Mouse (Mus musculus) hindbrain, embryonic 14.5 days (tissue): ENCODE measurements around the gene Slc25a48. TPM values are rescaled to one million over a fixed set of nuclear protein-coding genes. Genes with fewer than 3 reads are reported as not detected.

Source experiments
- ATAC-seq: fragments of 200-750 bp; cut with Nextera tagmentation; 2 replicates; pipeline ENCODE4 v1.8.0; 2017; ENCODE audit warnings: moderate number of reproducible peaks, mild to moderate bottlenecking, moderate TSS enrichment, moderate library complexity; ENCODE audit not compliant: low FRiP score
- DNase-seq: peaks from one replicate; pipeline ENCODE4 v3.0.0-alpha.2; 2015; ENCODE audit warnings: low spot score
- H3K27ac ChIP-seq: fragments of 300-500 bp; sonication (generic); 2 replicates; pipeline ENCODE4 v1.5.1; 2014; ENCODE audit warnings: mild to moderate bottlenecking, moderate library complexity
- H3K27me3 ChIP-seq: fragments of 300-500 bp; sonication (generic); 2 replicates; pipeline ENCODE4 v1.6.1; 2014; ENCODE audit warnings: mild to moderate bottlenecking, low read length, mixed read lengths; ENCODE audit not compliant: control insufficient read depth, insufficient read depth
- H3K36me3 ChIP-seq: fragments of 300-500 bp; sonication (generic); replicated peaks from 2 replicates; pipeline ENCODE4 v1.6.1; 2014; ENCODE audit not compliant: control insufficient read depth, insufficient read depth
- H3K4me1 ChIP-seq: fragments of 300-500 bp; sonication (generic); replicated peaks from 2 replicates; pipeline ENCODE4 v1.6.1; 2014; ENCODE audit warnings: antibody characterized with exemption, low read length, mixed read lengths; ENCODE audit not compliant: control insufficient read depth, insufficient read depth
- H3K4me2 ChIP-seq: fragments of 300-500 bp; sonication (generic); replicated peaks from 2 replicates; pipeline ENCODE4 v1.6.1; 2014; ENCODE audit warnings: mild to moderate bottlenecking, moderate library complexity
- H3K4me3 ChIP-seq: fragments of 300-500 bp; sonication (generic); replicated peaks from 2 replicates; pipeline ENCODE4 v1.5.1; 2014; ENCODE audit warnings: mild to moderate bottlenecking, low read length
- H3K9ac ChIP-seq: fragments of 300-500 bp; sonication (generic); 2 replicates; pipeline ENCODE4 v1.6.1; 2014
- H3K9me3 ChIP-seq: fragments of 300-500 bp; sonication (generic); 2 replicates; pipeline ENCODE4 v1.6.1; 2016; ENCODE audit warnings: low read length; ENCODE audit not compliant: control insufficient read depth
- WGBS: fragments of 180-500 bp; shearing (Covaris S2); extraction: QIAGEN DNeasy Blood & Tissue Kit; methylation state at CpG from one replicate; pipeline ENCODE4 v1.1.7; 2014; 5-methylcytosine and 5-hydroxymethylcytosine counted together
- polyA plus RNA-seq: library from polyadenylated mRNA; unstranded; fragments of >200 nt; fragmentation: Nextera tagmentation; extraction: Ambion mirVana; gene quantifications from 2 replicates; pipeline ENCODE4 v1.2.1, GENCODE M21; 2014

The Slc25a48 gene
- polyA plus RNA-seq, 1 experiment from 2014 or later = not detected

DNA sequence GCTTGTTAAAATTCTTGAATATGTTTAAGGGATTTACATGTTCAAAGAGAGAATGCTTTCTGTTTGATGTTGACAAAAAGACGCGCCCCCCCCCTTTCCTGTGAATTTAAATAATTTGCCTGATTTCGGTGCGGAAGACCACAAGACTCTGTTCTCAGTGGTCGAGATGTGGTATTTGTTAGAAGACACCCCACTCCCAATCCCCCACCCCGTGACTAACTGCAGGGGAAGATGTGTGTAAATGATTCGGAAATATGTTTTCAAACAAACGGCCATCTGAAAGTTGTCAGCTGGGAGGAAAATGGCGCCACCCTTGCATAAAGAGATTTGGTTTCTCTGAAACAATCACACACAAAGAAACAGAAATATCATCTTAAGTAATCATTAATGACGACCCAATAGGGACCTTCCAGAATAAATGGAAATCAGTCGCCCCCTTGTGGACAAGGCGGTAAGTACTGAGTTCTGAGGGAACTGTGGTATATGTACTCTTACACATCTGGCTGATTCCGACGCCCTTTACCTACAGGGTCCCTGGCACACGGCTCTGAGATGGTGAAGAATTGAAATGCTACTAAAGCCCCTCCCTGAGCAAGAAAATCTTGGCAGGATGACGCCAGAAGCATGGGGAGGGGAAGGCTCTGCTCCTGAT is 16.0 kb upstream of the Slc25a48 start:
- Histone ChIP-seq H3K4me2 (no peak overlapping the region; the same call in 1 of the 2 replicates), H3K27ac (no peak overlapping the region)

DNA sequence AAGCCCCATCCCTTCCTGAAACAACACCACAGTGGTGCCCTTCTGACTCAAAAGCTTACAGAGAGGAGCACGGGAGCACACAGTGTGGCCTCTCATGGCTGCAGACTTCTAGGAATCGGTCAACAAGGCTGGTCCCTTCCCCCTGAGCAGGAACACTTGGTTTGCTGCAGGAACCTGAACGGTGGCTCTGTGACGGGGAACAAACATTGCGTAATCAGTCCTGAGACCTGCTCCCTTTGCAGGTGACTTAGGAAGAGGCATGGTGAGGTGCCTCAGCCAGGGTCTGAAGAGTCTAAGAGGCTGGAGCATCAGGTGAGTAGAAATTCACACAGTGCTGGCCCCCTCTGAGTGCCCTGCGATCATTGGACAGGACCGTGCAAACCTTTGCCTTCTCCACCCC is 12.2 kb upstream of the Slc25a48 start:
- Histone ChIP-seq H3K9ac (no peak overlapping the region), H3K36me3 (no peaks in the 10 kb centered on the region), H3K27me3 (peaks cover 12% of the 10 kb centered on the region), H3K4me1 (no peaks in the 10 kb centered on the region), H3K4me3 (no peak overlapping the region), H3K9me3 (no peaks in the 10 kb centered on the region), H3K27ac (no peak overlapping the region), H3K4me2 (no peak overlapping the region)
- ATAC-seq = no peak
- 89% methylated on average over 7 of the region's 7 CpGs for WGBS
- DNase-seq = no peak

More for the DNA sequence above, 16.0 kb upstream of the Slc25a48 start:
- DNase-seq (peak; percentile 91), ATAC-seq (no peak)
- H3K9me3 ChIP-seq = no peaks in the 10 kb centered on the region
- H3K27me3 ChIP-seq = peaks cover 4% of the 10 kb centered on the region
- H3K9ac ChIP-seq = no peak overlapping the region
- H3K36me3 ChIP-seq = no peaks in the 10 kb centered on the region
- H3K4me1 ChIP-seq = no peaks in the 10 kb centered on the region
- 27% methylated on average over 16 of the region's 16 CpGs for WGBS
- H3K4me3 ChIP-seq = no peak overlapping the region

DNA sequence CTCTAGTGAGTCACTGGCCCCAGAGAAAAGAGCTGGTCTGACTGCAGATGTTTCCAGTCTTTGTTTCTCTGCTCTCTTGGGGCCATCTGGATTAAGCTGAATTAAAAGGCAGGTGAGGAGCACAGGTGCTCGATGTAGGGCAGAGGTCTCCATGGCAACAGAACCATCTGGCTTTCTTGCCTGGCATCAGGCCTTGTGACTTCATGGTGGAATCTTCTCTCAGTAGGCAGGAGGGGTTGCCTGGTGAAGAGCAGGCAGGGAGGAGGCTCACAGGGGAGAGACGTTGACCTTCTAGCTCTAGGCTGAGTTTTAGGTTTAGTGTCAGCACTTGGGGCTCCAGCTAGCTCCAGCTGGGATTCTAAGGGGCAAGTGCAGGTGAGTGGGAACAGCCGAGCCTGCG is 11.8 kb upstream of the Slc25a48 start, which contains the start of gene Gm3045:
Gene Gm3045 (plus strand): TSS at position 230 of the 400 bp plus-strand sequence.
- Histone ChIP-seq H3K9me3 (no peaks in the 10 kb centered on the region), H3K9ac (no peak within 1 kb of the TSS), H3K4me1 (no peaks in the 10 kb centered on the region), H3K4me3 (no peak within 1 kb of the TSS), H3K4me2 (no peak within 1 kb of the TSS), H3K27me3 (peaks cover 12% of the 10 kb centered on the region), H3K36me3 (no peaks in the 10 kb centered on the region), H3K27ac (no peak within 1 kb of the TSS)
- DNase-seq (no peak), ATAC-seq (no peak)
- WGBS = 68% methylated on average over 4 of the region's 4 CpGs

DNA sequence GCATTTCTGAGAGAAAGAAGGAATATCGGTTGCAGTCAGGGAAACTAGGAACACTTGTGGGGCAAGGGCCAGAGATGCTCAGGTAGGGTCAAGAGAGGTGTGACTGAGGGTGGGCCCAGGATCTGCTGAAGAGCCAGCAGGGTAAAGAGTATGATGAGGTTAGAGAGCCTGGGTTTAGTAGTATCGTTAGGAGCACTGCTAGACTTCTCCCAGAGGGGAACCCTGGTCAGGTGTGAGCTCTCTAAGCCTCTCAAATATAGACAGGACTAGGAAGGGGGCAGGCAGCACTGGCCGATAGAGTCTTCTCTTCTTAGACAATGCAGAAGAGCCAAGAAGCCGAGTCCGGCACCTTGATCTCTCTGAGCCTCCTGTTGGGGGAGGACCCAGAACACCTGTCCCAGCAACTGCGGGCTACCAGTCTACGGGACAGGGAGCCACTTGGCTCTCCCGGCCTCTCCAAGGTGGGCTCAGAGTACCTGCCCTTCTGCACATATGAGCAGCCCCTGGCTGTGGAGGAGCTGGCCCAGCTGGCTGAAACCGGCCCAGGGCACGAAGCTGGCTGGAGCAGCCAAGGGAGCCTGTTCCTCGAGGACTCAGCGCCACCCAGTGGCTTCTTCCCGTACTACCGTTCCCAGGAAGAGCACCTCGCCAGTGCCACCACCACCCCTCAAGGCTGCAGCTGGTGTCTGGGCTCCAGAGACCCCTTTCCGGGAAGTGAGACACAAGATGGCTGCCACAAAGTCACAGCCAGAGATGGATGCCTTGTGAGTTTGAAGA is 9.2 kb upstream of the Slc25a48 start:
- Histone ChIP-seq H3K9me3 (no peaks in the 10 kb centered on the region), H3K27ac (no peak overlapping the region), H3K4me2 (no peak overlapping the region), H3K27me3 (peaks cover 12% of the 10 kb centered on the region), H3K36me3 (no peaks in the 10 kb centered on the region), H3K4me3 (no peak overlapping the region), H3K9ac (no peak overlapping the region), H3K4me1 (no peaks in the 10 kb centered on the region; the same call in 1 of the 2 replicates)
- ATAC-seq (peak; percentile 55), DNase-seq (peak; percentile 90)
- 31% methylated on average over 16 of the region's 16 CpGs for WGBS

DNA sequence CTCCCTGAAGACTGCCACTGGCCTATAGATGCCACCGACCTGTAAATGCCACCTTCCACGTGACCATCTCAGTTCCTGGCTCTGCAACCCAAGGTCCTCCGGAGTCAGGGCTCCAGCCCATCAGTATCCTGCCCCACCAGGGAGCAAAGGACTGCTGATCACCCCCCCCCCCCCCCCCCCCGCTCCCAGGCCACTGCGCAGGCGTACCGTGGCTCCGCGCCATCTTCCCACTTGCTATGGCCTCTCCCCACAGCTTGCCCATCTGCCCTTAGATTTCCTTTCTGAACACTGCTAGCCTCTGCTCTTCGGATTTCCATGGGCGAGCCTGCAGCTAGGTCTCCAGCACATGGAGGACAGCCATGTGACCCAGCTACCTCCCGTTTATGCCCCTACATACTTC is 5.7 kb upstream of the Slc25a48 start:
- no peak for ATAC-seq
- H3K27ac ChIP-seq = no peak overlapping the region
- no peaks in the 10 kb centered on the region for H3K9me3 ChIP-seq
- no peak for DNase-seq
- 84% methylated on average over 8 of the region's 12 CpGs for WGBS
- H3K36me3 ChIP-seq = no peaks in the 10 kb centered on the region
- H3K4me3 ChIP-seq = no peak overlapping the region
- H3K9ac ChIP-seq = no peak overlapping the region
- no peak overlapping the region for H3K4me2 ChIP-seq
- H3K4me1 ChIP-seq = no peaks in the 10 kb centered on the region; the same call in 1 of the 2 replicates
- H3K27me3 ChIP-seq = peaks cover 24% of the 10 kb centered on the region

DNA sequence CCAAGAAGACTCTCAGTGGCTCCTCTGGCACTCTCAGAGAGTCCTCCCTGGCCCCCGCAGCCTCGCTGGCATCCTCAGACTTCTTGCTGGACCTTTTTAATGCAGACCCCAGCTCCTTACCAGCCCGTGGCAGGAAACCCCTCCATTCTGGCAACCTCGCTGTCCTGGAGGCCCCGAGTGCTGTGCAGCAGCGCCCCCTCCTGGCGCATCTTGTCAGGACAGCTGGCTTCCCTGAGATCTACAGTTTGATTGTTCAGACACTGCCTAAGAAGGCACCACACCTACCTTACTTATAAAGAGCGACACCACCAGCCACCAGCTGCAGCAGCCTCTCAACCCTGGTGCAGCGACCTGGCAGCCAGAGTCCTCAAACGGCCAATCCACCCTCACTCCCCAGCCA is 4.7 kb upstream of the Slc25a48 start:
- WGBS = 8% methylated on average over 10 of the region's 10 CpGs
- Histone ChIP-seq H3K4me2 (no peak overlapping the region), H3K9ac (no peak overlapping the region)

DNA sequence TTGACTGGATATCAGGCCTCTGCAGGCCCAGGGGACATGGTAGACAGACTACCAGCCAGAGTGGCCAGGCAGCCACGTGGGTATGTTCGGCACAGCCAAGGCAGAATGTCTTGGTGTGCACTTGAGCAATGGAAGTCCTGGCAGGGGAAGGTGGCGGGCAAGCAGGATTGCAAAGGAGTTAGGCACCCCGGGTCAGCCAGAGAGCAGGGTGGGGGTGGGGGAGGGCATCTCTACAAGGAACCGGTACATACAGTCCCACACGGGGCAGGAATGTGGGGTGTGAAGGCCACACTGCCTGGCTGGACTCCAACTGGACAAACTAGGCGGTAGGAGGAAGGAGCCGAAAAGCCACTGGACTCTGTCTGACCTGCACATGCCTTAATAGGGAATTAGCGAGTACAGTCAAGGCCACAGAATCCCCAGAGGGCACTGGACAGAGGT is 3.8 kb upstream of the Slc25a48 start:
- Histone ChIP-seq H3K36me3 (no peaks in the 10 kb centered on the region), H3K27ac (no peak overlapping the region), H3K9ac (no peak overlapping the region), H3K4me2 (no peak overlapping the region), H3K4me1 (peaks cover 9% of the 10 kb centered on the region), H3K4me3 (no peak overlapping the region), H3K27me3 (peaks cover 34% of the 10 kb centered on the region), H3K9me3 (no peaks in the 10 kb centered on the region)
- WGBS = 72% methylated on average over 9 of the region's 9 CpGs
- DNase-seq (no peak), ATAC-seq (no peak)

More for the DNA sequence above, 4.7 kb upstream of the Slc25a48 start:
- H3K27me3 ChIP-seq = peaks cover 31% of the 10 kb centered on the region
- ATAC-seq (no peak), DNase-seq (peak; percentile 82)
- no peak overlapping the region for H3K4me3 ChIP-seq
- peaks cover 6% of the 10 kb centered on the region for H3K4me1 ChIP-seq
- no peak overlapping the region for H3K27ac ChIP-seq
- H3K9me3 ChIP-seq = no peaks in the 10 kb centered on the region
- H3K36me3 ChIP-seq = no peaks in the 10 kb centered on the region

DNA sequence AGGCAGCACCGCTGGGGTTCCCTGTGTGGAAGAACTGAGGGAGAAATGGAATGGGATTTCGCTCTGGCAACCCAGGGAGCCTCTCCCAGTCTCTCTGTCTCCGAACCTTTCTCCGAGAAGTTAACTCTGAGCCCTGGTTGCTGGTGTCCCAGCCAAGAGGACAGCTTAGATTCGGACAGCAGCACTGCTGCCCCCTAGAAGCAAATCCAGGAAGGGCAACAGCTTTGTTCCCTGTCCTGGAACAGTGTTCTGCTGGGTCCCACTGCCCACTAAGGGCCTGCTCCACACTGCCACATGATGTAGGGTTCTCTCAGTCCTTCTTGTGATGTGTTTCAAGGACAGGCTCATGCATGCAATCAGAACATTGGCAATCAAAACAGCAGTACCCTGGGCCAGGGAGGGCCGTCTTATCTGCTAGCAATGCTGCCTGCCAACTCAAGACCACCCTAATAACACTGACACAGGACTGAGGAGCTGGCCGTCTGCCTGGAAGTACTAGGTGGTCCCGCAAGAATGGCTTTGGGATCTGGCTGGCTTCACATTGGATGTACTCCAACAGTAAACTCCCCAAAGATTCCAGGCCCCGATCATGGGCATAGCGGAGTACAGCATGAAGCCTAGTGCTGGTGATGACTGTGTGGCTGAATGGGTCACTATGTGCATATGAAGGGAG is 2.4 kb upstream of the Slc25a48 start:
- DNase-seq = no peak
- H3K27me3 ChIP-seq = peaks cover 48% of the 10 kb centered on the region
- no peak overlapping the region for H3K27ac ChIP-seq
- H3K9me3 ChIP-seq = no peaks in the 10 kb centered on the region
- ATAC-seq = peak; percentile 28; the same call in 1 of the 2 replicates
- H3K4me3 ChIP-seq = no peak overlapping the region
- WGBS = 56% methylated on average over 10 of the region's 10 CpGs
- H3K4me2 ChIP-seq = no peak overlapping the region
- no peak overlapping the region for H3K9ac ChIP-seq
- peaks cover 9% of the 10 kb centered on the region for H3K4me1 ChIP-seq
- H3K36me3 ChIP-seq = no peaks in the 10 kb centered on the region

DNA sequence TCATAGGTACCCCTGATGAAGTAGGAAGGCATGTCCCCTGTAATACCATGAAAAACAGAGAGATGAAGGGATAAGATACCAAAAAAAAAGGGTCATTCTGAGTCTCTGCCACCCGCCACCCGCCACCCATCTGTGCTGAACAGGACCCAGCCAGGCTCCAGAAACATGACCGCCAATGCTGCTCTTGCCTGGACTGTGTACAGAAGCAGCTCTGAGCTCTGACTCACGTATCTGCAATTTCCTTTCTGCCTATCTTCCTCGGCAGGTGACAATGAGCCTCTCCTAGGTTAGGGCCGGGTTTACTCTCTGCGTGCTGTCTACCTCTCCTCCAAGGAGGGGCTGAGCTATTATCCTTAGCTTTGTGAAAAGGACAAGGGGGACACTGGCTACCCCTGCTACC is 5.3 kb downstream of the Slc25a48 start:
- no peak overlapping the region for H3K9ac ChIP-seq
- peaks cover 28% of the 10 kb centered on the region for H3K27me3 ChIP-seq
- ATAC-seq = no peak
- no peaks in the 10 kb centered on the region for H3K9me3 ChIP-seq
- H3K4me2 ChIP-seq = no peak overlapping the region
- H3K4me3 ChIP-seq = no peak overlapping the region
- 77% methylated on average over 7 of the region's 7 CpGs for WGBS
- peaks cover 4% of the 10 kb centered on the region; the same call in 1 of the 2 replicates for H3K4me1 ChIP-seq
- DNase-seq = no peak
- no peaks in the 10 kb centered on the region for H3K36me3 ChIP-seq
- H3K27ac ChIP-seq = no peak overlapping the region
